Mouse (Mus musculus) left cerebral cortex, postnatal 14 days (tissue): Measurements from ENCODE around the gene Cnih2. TPM values are rescaled to one million over a fixed set of nuclear protein-coding genes. Genes with fewer than 3 reads are reported as not detected.

Experiments
- DNase-seq, 2 experiments: peaks; one replicate each; pipeline ENCODE4 v3.0.0; 2021 to 2022; ENCODE audit warnings: low spot score in 2 of 2, mixed read lengths in 1 of 2
- intact Hi-C: fragments of 180-260 bp; cut with DNase I; formaldehyde crosslinking; loops from one replicate; pipeline ENCODE4 v1.15.1; 2025
- total RNA-seq, 2 experiments: library from RNA; stranded (reverse); gene quantifications; 2 replicates each; pipeline ENCODE4 v1.2.3; 2021

The Cnih2 gene
- total RNA-seq, 2 experiments from 2014 or later: 325 to 352 TPM

DNA sequence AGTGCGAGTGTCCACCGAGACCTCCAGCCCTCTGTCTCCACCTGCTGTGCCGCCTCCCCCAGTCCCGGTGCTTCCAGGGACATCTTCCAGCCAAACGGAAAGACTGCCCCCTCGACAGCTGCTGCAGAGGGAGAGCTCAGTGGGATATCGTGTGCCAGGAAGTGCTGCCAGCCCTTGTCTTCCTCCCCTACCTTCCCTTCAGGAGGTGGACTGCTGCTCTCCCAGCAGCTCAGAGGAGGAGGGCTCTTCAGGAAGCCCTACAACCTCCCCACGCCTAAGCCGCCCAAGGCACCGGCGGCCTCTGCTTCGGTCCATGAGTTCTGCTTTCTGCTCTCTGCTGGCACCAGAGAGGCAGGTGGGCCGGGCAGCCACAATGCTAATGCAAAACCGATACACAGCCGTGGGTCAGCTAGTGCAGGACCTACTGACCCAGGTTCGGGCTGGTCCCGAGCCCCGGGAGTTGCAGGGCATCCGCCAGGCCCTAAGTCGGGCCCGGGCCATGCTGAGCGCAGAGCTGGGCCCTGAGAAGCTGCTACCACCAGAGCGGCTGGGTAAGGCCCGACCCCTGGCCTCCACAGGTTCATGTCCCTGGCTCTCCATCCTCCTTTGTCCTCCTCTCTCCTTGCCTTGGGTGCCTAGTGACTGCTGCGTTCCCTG, 46.0 kb downstream of the Cnih2 start:
- intact Hi-C loops: no loop called here
- DNase-seq: no peak

GRCm38 (mm10) chr19:5051515-5051914, 46.8 kb downstream of the Cnih2 start:
- intact Hi-C loops: no loop called here
- DNase-seq: no peak

- intact Hi-C loops: no loop called here
Observed at GRCm38 (mm10) chr19:5051031-5051430, 47.3 kb downstream of the Cnih2 start.

DNA sequence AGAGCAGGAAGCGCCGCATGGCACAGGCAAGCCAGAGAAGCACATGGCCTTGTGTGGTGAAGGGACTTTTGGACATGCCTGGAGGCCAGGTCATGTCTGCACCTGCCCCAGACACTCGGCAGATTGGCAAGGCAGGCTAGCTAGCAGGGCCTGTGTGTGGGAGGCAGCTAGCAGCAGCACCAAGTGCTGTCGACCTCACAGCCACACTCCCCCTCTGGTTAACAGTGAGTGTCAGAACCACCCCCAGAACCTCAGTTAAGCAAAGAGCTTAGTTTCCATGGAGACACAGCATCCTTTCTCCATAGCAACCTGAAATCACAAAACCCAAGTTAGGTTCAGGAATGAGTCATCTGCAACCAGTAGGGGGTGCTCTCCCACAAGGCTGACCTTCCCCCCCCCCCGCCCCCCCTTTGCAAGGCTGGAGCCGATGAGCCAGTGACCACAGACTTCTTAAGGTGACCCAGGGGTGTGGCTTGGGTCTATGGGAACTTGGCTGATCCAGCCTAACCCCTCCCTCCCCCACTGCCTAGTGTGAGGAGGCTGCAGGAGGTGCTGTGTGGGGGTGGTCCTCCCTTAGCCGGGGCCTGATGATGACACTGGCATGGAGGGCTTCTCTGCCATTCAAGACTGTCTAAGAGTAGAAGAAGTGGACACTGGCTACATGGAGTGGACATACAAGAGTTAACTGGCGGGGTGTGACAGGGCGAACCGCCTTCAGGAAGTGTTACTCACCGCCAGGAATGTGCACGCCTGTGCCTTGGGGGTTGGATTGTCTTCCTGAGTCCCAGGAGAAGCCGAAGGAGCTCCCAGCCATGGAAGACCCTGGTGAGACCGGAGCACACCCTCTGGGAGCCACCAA, 48.0 kb downstream of the Cnih2 start, which contains the start of gene Rin1:
Gene Rin1 (plus strand): TSS at position 435 of the 859 bp plus-strand sequence.
- intact Hi-C loops: no loop called here
- peak; percentile 78 to 94 for DNase-seq

More at GRCm38 (mm10) chr19:5051031-5051430, 47.3 kb downstream of the Cnih2 start:
- no peak for DNase-seq

- intact Hi-C loops: no loop called here
- DNase-seq: no peak
Observed at GRCm38 (mm10) chr19:5049325-5049724, 49.0 kb downstream of the Cnih2 start.

DNA sequence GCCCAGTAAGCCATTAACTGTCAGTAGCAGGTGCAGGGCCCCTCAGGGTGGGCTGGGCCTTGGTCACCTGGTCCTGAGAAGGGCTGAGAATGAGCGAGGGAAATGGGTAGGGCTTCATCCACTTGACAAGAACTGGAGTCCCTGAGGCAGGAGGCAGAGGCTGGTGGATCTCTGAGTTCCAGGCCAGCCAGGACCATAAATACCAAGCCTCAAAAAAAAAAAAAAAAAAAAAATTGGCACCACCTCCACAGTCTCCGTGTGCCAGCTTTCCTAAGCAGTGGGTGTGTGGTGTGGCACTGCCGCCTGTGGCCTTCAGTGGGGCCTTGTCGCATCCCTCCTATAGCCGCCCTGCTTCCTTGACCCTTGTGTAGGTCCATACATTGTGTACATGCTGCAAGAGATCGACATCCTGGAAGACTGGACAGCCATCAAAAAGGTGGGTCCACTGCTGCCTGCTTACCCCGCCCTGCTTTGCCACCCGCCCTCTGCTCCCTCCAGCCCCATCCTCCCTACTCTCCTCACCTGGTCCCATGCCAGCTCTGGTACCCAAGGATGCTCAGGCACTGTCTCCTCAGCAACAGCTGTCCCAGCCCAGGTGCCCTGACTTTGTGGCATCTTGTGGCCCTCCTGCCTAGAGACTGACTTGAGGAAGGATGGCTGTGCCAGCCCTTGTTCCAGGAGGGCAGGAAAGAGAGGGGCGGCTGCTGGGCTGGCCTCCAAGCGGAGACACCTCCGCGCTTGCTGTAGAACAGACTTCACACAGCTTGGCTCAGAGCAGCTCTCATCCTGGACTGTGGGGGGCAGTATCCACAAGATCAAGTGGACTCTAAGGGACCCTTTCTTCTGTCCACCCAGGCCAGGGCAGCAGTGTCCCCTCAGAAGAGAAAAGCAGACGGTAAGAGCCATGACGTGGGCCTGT, 49.9 kb downstream of the Cnih2 start:
- DNase-seq: peak; percentile 68 to 81
- intact Hi-C loops: no loop called here

DNA sequence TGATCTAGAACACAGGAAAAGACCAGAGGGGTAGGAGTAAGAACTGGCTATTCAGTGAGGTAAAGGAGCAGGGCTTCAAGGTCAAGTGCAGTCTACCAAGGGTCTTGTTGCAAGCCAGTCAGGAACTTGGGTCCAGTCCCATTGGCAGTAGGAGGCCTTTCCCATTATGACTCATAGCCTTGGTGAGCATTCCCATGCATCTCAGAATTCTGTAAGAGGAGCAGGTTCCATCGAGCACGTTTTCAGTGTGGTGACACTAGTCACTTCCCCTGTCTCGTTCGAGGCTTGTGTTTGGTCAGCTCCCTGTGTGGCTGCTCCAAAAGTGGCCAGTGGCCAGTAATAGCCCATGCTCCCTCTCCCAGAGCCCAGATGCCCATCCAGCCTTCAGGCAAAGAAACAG, 52.8 kb downstream of the Cnih2 start:
- DNase-seq: no peak
- intact Hi-C loops: no loop called here

Other genes starting within 250 kb of the Cnih2 start
- gene Ctsf, start 243.4 kb downstream of the Cnih2 start, total RNA-seq: 100 to 1,000 TPM; 115 to 120 TPM
- gene Actn3, start 220.6 kb downstream of the Cnih2 start, total RNA-seq: 1 to 10 TPM; 2.8 to 3.0 TPM
- gene Zdhhc24, start 219.9 kb downstream of the Cnih2 start, total RNA-seq: 10 to 100 TPM; 27.7 to 29.0 TPM
- gene Bbs1, start 191.9 kb downstream of the Cnih2 start, total RNA-seq: 10 to 100 TPM; 46.5 to 47.2 TPM
- 10 to 100 TPM; 56.2 to 60.4 TPM for gene Dpp3, start 170.2 kb downstream of the Cnih2 start, total RNA-seq
- 10 to 100 TPM; 15.9 to 17.2 TPM for gene Peli3, start 155.4 kb downstream of the Cnih2 start, total RNA-seq
- 10 to 100 TPM; 60.2 to 61.9 TPM for gene Mrpl11, start 136.4 kb downstream of the Cnih2 start, total RNA-seq
- 10 to 100 TPM; 10.7 to 11.3 TPM for gene Npas4, start 108.2 kb downstream of the Cnih2 start, total RNA-seq
- gene Slc29a2, start 74.7 kb downstream of the Cnih2 start, total RNA-seq: 10 to 100 TPM; 17.2 to 21.6 TPM
- gene B4gat1, start 59.7 kb downstream of the Cnih2 start, total RNA-seq: 100 to 1,000 TPM; 148 to 151 TPM
- gene AC124502.3, start 59.6 kb downstream of the Cnih2 start, total RNA-seq: 1 to 10 TPM; 4.8 to 6.2 TPM
- 10 to 100 TPM; 14.7 to 15.1 TPM for gene Brms1, start 57.2 kb downstream of the Cnih2 start, total RNA-seq
- gene Rin1, start 48.0 kb downstream of the Cnih2 start, total RNA-seq: 10 to 100 TPM; 59.6 to 66.7 TPM
- 1 to 10 TPM; 9.0 to 9.4 TPM for gene Cd248, start 30.4 kb downstream of the Cnih2 start, total RNA-seq
- 100 to 1,000 TPM; 164 to 171 TPM for gene Tmem151a, start 13.0 kb downstream of the Cnih2 start, total RNA-seq
- 10 to 100 TPM; 24.2 to 27.5 TPM for gene Yif1a, start 10.0 kb downstream of the Cnih2 start, total RNA-seq
- 100 to 1,000 TPM; 176 to 184 TPM for gene Rab1b, start 8.6 kb upstream of the Cnih2 start, total RNA-seq
- 100 to 1,000 TPM; 220 to 226 TPM for gene Klc2, start 20.0 kb upstream of the Cnih2 start, total RNA-seq
- gene Pacs1, start 174.6 kb upstream of the Cnih2 start, total RNA-seq: 10 to 100 TPM; 66.2 to 69.4 TPM
- gene Sf3b2, start 196.9 kb upstream of the Cnih2 start, total RNA-seq: 100 to 1,000 TPM; 192 to 194 TPM
- gene Gal3st3, start 199.8 kb upstream of the Cnih2 start, total RNA-seq: 100 to 1,000 TPM; 106 to 107 TPM
- gene Catsper1, start 237.2 kb upstream of the Cnih2 start, total RNA-seq: not detected